Mouse (Mus musculus): Measurements from ENCODE around the gene Fkbp15.

GRCm38 (mm10) chr4:62274841-62275536 lies 85.4 kb downstream of the Fkbp15 start:
- no peak for TF ChIP-seq EP300 (IDR thresholded peaks at IDR 0.05; ENCODE audit: low read depth)
- no peak for TF ChIP-seq CTCF (IDR thresholded peaks at IDR 0.05; ENCODE audit: low read depth)
